Mouse (Mus musculus) kidney, postnatal 10 days (tissue): ENCODE results near the gene Sec22b.
A peak's percentile ranks its signal among the peaks of the same experiment; 100 is the strongest.

Experiments
- DNase-seq: peaks from one replicate; pipeline ENCODE4 v3.0.0; 2021; ENCODE audit warnings: mixed read lengths

Sec22b gene

GRCm38 (mm10) chr3:97941440-97942259 is 40.7 kb downstream of the Sec22b start:
- DNase-seq: no peak

GRCm38 (mm10) chr3:97942260-97942950 is 41.4 kb downstream of the Sec22b start:
- peak; percentile 55 for DNase-seq

DNA sequence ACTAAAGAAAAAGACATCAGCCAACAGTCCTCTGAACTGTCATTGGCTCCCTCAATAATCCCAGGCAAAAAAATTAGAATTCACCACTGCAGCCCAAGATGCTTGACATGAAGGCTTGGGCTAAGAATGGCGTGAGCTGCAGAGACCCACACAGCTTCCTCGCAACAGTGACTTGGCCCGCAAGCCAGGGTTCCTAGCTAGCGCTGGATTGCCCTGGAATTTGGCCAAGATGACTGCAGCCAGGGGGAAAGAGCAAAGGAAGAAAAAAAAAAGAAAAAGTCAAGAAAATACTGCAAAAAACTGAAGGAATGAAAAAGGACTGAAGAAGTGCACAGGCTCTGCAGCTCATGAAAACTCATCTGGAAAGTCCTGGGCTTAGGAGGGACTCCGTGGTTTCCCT is 43.5 kb downstream of the Sec22b start:
- peak; percentile 77 for DNase-seq

- no peak for DNase-seq
Measured at GRCm38 (mm10) chr3:97946439-97946838, 45.4 kb downstream of the Sec22b start.

DNA sequence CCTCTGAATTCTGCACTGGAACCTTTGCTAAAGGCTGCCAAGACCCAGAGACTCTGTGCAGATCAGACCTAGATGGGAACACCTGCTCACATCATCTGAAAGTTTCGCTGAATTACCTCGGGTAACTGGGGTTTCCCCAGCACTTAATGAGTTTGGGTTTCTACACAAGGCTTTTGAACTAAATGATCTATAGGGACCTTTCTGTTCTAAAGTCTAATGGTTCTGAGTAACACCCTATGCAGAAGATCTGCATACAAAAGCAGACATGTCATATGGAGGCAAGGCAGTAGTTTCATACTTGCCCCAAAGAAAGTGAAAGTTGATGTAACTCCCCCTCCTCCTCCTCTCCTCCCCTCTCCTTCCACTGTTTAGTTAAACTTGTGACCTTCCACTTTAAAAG is 47.5 kb downstream of the Sec22b start:
- no peak for DNase-seq

- no peak for DNase-seq
Measured at GRCm38 (mm10) chr3:97949946-97950345, 49.0 kb downstream of the Sec22b start.

GRCm38 (mm10) chr3:97951134-97951533 is 50.1 kb downstream of the Sec22b start:
- DNase-seq: no peak

DNA sequence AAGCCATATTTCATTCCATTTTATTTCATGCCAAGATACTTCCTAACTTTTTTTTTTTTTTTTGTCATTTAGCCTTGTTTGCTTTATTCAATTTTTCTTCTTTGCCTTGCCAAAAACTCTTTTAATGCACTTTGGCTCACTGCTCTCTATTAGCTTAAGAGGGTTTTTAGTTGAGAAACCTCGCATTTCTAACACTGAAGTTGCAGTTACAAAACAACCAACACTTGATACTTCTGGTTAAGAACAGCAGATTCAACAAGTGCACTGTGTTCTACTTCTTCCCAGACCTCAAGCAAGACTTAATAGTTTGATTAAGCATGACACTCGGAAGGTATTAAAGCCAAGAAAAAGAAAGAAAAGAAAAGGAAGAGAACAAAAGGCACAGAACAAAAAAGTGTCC is 52.2 kb downstream of the Sec22b start:
- no peak for DNase-seq

- peak; percentile 32 for DNase-seq
Measured at GRCm38 (mm10) chr3:97956322-97956721, 55.3 kb downstream of the Sec22b start.

DNA sequence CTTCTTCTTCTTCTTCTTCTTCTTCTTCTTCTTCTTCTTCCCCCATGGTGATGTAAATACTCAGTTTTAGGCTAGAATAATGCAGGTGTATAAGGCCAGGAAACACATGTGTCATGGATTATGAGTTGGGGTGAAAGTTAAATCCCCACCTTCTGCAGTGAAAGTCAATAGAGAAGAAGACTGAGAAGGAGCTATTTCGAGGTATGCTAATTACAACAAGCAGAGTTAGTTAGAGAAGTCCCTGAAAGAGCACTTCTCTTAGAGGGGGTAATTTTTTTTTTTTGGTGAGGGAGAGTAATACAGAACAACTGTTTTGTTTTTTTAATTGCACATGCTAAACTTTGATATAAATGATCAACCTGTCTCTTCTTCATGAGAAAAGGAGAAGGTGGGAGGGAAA is 55.9 kb downstream of the Sec22b start:
- DNase-seq: no peak

GRCm38 (mm10) chr3:97960783-97961594 is 60.0 kb downstream of the Sec22b start:
- no peak for DNase-seq

- DNase-seq: no peak
Measured at GRCm38 (mm10) chr3:97961962-97962361, 61.0 kb downstream of the Sec22b start.

DNA sequence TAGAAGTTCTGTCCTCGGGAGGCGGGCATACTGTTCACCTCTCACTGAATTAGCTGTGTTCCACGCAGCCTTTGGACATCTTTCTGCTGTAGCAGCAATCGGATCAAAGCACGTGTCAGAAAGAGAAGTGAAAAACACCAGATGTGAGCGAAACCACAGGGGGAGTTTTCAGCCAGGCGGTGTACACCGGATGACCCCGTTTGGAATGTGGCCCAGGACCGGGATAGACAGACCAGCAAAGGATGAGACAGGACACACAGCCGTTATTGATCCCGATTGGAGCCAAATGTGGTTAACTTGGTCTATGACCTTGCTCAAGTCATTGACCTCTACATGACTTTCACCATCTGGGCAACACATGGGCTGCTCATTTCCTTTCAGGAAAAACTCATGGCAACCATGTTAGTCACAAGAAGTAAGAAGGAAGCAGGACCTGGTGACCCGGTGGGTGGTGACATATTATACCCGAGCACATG is 63.9 kb downstream of the Sec22b start:
- DNase-seq: peak; percentile 55

DNA sequence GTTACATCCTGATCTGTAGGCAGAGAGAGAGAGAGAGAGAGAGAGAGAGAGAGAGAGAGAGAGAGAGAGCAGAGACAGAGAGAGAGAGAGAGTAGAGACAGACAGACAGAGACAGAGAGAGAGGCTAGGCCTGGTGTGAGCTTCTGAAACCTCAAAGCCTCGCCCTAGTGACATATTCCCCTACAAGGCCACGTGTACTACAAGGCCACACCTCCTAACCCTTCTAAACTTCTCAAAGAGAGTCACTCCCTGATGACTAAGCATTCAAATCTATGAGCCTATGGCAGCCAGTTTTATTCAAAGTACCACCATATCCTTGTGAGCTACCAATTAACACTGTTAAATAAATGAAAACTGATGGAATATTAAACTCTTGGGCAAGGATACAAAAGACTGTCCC is 66.6 kb downstream of the Sec22b start:
- no peak for DNase-seq

GRCm38 (mm10) chr3:97968191-97968590 is 67.2 kb downstream of the Sec22b start:
- DNase-seq: no peak

DNA sequence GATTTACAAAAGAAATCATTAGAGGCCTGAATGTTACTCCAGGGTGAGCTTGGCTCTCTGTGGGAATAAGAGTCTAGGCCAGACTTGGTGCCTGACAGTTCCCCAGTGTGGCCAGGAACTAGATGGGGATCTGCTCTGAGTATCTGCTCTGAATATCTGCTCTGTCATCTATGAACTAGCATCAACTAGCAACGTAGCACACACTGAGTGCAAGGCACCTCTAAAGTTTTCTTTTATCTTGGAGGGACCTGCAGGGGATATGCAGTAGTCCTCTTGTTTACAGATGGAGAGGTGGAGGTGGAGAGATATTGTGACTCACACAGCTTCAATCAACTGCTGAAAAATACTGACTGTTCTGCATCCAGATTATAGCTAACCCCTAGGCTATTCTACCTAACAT is 68.0 kb downstream of the Sec22b start:
- DNase-seq: no peak

DNA sequence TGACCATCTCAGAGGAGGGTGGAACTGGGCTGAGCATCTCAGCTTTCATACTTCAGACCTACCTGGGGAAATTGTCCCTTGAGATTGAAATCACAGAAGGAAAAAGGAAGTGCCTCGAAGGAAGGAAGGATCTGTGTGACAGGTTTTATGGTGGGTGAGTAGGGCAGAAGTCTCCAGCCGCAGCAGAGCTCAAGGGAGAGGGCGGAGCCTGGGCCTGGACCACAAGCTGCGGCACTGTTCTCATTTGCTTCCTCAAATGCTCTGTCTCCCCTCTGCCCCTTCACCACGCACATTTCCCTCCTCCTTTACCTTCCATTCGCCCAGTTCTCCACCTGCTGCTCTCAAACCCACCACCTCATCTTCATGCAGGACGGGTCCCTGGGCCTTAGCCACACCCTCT is 70.1 kb downstream of the Sec22b start:
- peak; percentile 44 for DNase-seq

GRCm38 (mm10) chr3:97972200-97972599 is 71.2 kb downstream of the Sec22b start:
- no peak for DNase-seq

DNA sequence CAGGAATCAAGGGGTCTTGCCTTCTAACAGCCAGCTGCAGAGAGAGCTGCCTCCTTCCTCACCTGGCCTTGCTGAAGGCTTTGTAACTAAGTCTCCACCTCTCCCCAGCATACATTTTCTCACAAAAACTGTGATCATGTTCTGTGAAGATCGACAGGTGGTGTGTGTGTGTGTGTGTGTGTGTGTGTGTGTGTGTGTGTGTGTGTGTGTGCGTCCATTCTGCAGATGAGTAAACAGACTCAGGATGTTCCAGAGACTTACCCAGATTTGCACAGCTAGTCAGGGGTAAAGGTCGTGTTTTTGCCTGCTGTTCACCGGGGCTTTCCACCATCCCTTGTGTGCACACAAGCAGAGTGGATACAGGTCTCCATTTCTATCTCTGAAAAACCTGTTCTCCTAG is 71.7 kb downstream of the Sec22b start:
- no peak for DNase-seq
